Mouse (Mus musculus) bone marrow, adult 2 months (tissue): ENCODE measurements at regions not wholly inside any gene's neighbourhood (a gene's known extent, or its start where the extent isn't known, plus 50 kb on each side); places are given as distances from the start of the nearest gene placed in this dataset.

ENCODE experiments used
- CTCF ChIP-seq: fragments of 200-500 bp; IDR thresholded peaks from 2 replicates; pipeline ENCODE4 v1.5.1; 2011; ENCODE audit warnings: low read length, control low read depth; ENCODE audit not compliant: control insufficient read depth, insufficient read depth
- POLR2A ChIP-seq: fragments of 200-500 bp; IDR thresholded peaks from 2 replicates; pipeline ENCODE4 v1.6.1; 2011; ENCODE audit warnings: low read depth, mild to moderate bottlenecking, control low read depth, low read length, borderline replicate concordance; ENCODE audit not compliant: control insufficient read depth

DNA sequence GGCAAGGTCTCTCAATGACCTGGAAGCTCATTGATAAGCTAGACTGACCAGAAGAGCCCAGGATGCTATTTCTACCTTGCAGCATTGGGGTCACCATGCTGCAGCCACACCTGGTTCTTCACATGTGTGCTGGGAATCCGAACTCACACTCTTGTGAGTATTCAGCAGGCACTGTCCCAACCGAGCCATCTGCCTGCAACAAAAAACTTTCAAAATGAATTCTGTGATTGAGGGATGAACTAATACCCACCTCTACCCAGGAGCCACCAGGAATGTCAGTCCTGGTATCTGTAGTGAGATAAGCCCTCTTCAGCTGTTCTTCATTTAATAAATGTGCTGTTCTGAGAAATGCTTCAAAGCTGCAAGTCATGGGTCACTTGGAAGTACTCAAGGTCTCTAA, 104.6 kb upstream of the Smad1 start:
- TF ChIP-seq CTCF (no peak), POLR2A (no peak)
